Mouse (Mus musculus) erythroblast, embryonic 14.5 days (primary cell): ENCODE data around the gene Prss47. TPM values are rescaled to one million over a fixed set of nuclear protein-coding genes. Genes with fewer than 3 reads are reported as not detected.

ENCODE experiments used
- H3K27me3 ChIP-seq: 2 replicates; pipeline ENCODE4 v1.6.1; 2012; ENCODE audit warnings: inconsistent platforms; ENCODE audit not compliant: control insufficient read depth
- H3K36me3 ChIP-seq: 2 replicates; pipeline ENCODE4 v1.6.1; 2012; ENCODE audit warnings: mild to moderate bottlenecking, inconsistent platforms; ENCODE audit not compliant: control insufficient read depth
- H3K4me1 ChIP-seq: 2 replicates; pipeline ENCODE4 v1.6.1; 2012; ENCODE audit warnings: inconsistent platforms; ENCODE audit not compliant: control insufficient read depth
- H3K4me3 ChIP-seq: replicated peaks from 2 replicates; pipeline ENCODE3; 2012; ENCODE audit warnings: moderate library complexity, mild to moderate bottlenecking, inconsistent platforms
- H3K9me3 ChIP-seq: 2 replicates; pipeline ENCODE4 v1.6.1; 2012; ENCODE audit warnings: low read length, inconsistent platforms, mixed read lengths; ENCODE audit not compliant: control insufficient read depth
- GATA1 ChIP-seq: IDR thresholded peaks from 2 replicates; pipeline ENCODE4 v1.6.1; 2012; ENCODE audit warnings: low read length, inconsistent platforms, mixed read lengths
- TAL1 ChIP-seq: IDR thresholded peaks from 3 replicates; pipeline ENCODE4 v1.6.1; 2012; ENCODE audit warnings: low read length, inconsistent platforms, mixed read lengths
- polyA plus RNA-seq: library from polyadenylated mRNA; stranded (reverse); fragments of >175 nt; gene quantifications from 2 replicates; pipeline ENCODE4 v1.2.3, GENCODE M21; 2012

The Prss47 gene
- polyA plus RNA-seq = not detected in 2 replicates

DNA sequence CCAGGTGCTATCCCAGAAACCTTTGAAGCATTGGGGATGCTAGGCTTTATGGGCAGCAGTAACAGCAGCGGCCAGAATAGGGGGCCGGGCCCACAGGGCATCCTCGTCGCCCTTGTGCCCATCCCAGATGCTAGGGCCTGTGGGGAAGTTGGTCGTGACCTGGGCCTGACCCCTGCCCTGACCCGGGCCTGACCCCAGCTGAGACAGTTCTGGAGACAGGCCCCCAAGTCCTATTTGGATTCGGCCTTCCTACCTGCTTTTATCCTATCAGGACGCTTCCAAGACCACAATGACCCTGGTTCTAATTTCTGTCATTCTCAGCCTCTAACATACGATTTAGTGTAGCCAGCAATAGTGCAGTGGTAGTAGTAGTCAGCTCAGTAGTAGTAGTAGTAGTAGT, at the start of gene Prss47:
TSS of gene Prss47 (minus strand) at position 101 of the 400 bp plus-strand sequence.
- Histone ChIP-seq H3K4me1 (no peaks in the 10 kb centered on the region), H3K9me3 (no peaks in the 10 kb centered on the region), H3K36me3 (no peaks in the 10 kb centered on the region), H3K4me3 (no peak within 1 kb of the TSS), H3K27me3 (no peaks in the 10 kb centered on the region)
- TF ChIP-seq GATA1 (no peak), TAL1 (no peak)

DNA sequence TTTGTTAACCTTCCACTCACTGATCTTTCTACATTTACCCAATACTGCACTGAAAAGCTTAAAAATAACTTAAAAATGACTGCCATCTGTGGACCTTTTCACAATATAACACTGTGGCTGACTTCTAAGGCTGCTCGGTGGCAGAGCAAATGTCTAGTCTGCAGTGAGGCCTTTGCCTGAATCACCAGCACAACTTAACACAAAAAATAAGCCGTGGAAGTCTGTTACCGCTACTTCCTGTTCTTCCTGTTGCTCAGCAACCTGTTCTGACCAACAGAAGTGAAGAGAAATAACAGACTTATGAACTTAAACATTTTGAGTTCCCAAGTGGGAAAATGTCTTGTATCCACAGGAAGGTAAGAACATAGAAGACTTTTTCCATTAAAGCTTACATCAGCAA, 48.7 kb upstream of the Prss47 start:
- no peaks in the 10 kb centered on the region for H3K9me3 ChIP-seq

DNA sequence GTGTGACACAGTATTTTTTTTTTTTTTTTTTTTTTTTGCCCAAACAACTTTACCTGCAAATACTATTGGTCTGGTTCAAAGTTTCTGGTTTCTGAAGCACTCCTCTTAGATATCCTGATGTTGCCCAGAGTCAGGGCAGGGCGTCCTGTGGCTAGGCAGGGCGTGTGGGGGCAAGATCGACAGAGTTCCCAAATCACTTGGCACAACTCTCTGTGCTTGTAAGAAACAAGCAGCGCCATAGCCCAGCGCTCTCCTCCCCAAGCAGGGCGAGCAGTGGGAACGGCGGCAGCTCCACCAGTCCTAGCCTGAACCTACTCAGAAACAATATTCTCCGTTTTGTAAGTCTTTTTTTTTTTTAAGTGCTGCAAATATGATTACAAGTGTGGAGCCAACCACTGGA, 48.1 kb upstream of the Prss47 start:
- TF ChIP-seq TAL1 = no peak
- no peak for TF ChIP-seq GATA1
- Histone ChIP-seq H3K4me3 (no peak overlapping the region), H3K9me3 (no peaks in the 10 kb centered on the region), H3K36me3 (peaks cover 24% of the 10 kb centered on the region), H3K27me3 (no peaks in the 10 kb centered on the region), H3K4me1 (peaks cover 13% of the 10 kb centered on the region)

More for the DNA sequence above, 48.7 kb upstream of the Prss47 start:
- TF ChIP-seq GATA1 = no peak
- TF ChIP-seq TAL1 = no peak
- H3K4me3 ChIP-seq = no peak overlapping the region
- H3K27me3 ChIP-seq = no peaks in the 10 kb centered on the region
- peaks cover 20% of the 10 kb centered on the region for H3K36me3 ChIP-seq
- peaks cover 13% of the 10 kb centered on the region for H3K4me1 ChIP-seq

DNA sequence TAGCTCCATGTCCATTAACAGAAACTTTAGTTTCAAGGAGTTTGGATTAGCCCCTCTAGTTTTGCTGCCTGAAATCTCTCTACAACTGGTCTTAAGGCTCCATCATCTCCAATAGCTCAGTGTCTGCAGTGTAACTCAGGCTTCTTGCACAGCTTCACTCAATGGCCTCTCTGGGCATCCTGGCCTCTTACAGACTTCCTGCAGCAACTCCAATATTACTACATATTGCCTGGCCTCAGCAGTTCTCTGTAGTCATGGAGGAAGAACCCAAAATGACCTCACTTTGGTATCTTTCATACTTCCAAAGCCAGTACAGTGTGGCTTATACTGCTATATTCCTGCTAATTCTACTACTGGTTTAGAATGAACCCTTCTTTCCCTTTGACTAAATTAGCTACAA, 44.5 kb upstream of the Prss47 start:
- H3K36me3 ChIP-seq = peaks cover 29% of the 10 kb centered on the region
- H3K27me3 ChIP-seq = no peaks in the 10 kb centered on the region
- H3K4me1 ChIP-seq = peaks cover 9% of the 10 kb centered on the region
- no peaks in the 10 kb centered on the region for H3K9me3 ChIP-seq
- H3K4me3 ChIP-seq = no peak overlapping the region
- no peak for TF ChIP-seq GATA1
- no peak for TF ChIP-seq TAL1

DNA sequence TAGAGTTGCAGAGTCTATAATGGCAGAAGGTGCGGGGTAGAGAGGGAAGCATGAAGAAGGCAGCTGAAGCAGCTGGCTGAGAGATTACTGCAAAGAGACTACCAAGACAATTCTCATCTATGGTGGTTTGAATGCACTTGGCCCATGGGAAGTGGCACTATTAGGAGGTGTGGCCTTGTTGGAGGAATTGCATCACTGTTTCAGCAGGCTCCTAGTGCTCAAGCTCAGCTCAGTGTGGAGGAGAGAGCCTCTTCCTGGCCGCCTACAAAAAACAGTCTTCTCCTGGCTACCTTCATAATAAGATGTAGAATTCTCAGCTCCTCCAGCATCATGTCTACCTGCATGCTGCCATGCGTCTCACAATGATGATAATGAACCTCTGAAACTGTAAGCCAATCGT, 43.4 kb upstream of the Prss47 start:
- Histone ChIP-seq H3K36me3 (peaks cover 29% of the 10 kb centered on the region), H3K27me3 (no peaks in the 10 kb centered on the region), H3K4me1 (peaks cover 8% of the 10 kb centered on the region), H3K9me3 (no peaks in the 10 kb centered on the region), H3K4me3 (no peak overlapping the region)
- no peak for TF ChIP-seq GATA1
- TF ChIP-seq TAL1 = no peak

DNA sequence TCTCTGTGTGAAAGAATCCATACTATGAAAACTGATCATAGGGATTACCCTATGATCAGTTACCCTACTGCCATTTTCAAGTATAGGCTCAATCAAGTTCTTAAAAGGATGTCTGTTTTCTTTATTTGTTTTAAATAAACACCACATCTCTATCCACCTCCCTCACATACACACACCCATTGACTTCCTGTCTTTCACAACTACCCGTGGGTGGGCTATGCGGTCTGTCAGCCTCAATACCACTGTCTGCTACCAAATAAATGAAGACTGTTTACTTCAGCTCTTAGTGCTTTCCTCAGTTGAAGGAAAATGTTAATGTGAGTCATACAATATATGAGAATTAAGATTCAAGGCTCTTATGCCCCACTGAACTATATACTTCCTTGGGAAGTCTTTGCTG, 17.4 kb upstream of the Prss47 start:
- no peaks in the 10 kb centered on the region for H3K9me3 ChIP-seq
- H3K36me3 ChIP-seq = peaks cover 76% of the 10 kb centered on the region
- no peaks in the 10 kb centered on the region for H3K27me3 ChIP-seq
- H3K4me1 ChIP-seq = no peaks in the 10 kb centered on the region
- no peak for TF ChIP-seq TAL1
- TF ChIP-seq GATA1 = no peak
- H3K4me3 ChIP-seq = no peak overlapping the region

DNA sequence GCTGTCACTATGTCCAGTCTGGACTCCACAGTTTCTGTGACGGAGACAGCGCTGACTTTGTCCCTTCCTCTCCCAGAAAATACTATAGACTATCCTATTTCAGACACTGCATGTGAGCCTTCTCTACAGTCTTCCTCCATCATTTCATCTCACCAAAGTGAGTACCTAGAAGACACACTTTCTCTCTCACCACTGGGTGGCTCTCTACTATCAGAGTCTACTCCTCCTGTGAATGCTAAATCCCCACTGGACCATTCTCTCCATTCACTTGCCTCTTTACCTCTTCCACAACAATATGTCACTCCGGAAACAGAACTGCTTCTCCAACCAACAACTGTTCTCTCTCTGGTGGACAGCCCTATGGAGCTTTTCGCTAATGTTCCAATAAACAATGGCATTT, 17.5 kb downstream of the Prss47 start:
- TF ChIP-seq GATA1 (no peak), TAL1 (no peak)
- no peaks in the 10 kb centered on the region for H3K27me3 ChIP-seq
- no peaks in the 10 kb centered on the region for H3K9me3 ChIP-seq
- H3K36me3 ChIP-seq = no peaks in the 10 kb centered on the region
- no peaks in the 10 kb centered on the region for H3K4me1 ChIP-seq
- H3K4me3 ChIP-seq = no peak overlapping the region

DNA sequence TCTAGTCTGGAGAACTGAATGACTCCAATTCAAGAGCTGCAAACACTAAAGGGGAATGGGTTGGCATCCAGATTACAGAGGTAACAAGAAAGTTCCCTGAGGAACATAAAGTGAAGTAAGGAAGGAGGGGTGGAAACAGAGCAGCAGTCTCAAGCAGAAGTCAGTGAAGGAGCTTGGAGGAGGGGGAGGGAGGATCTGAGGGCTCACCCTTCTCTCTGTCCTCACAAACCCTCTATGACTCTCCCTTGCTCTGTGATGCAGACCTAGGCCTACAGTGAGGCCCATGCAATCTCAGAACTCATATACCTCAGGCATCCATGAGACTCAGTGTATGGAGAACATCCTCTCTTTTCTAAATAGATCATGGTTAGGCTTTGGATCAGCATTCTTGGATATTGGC, 19.8 kb downstream of the Prss47 start, which contains the start of gene Spata31d1c:
TSS of gene Spata31d1c (plus strand) at position 301 of the 400 bp plus-strand sequence.
- no peaks in the 10 kb centered on the region for H3K4me1 ChIP-seq
- H3K9me3 ChIP-seq = no peaks in the 10 kb centered on the region
- no peak within 1 kb of the TSS for H3K4me3 ChIP-seq
- no peaks in the 10 kb centered on the region for H3K36me3 ChIP-seq
- TF ChIP-seq GATA1 = no peak
- no peak for TF ChIP-seq TAL1
- H3K27me3 ChIP-seq = no peaks in the 10 kb centered on the region

DNA sequence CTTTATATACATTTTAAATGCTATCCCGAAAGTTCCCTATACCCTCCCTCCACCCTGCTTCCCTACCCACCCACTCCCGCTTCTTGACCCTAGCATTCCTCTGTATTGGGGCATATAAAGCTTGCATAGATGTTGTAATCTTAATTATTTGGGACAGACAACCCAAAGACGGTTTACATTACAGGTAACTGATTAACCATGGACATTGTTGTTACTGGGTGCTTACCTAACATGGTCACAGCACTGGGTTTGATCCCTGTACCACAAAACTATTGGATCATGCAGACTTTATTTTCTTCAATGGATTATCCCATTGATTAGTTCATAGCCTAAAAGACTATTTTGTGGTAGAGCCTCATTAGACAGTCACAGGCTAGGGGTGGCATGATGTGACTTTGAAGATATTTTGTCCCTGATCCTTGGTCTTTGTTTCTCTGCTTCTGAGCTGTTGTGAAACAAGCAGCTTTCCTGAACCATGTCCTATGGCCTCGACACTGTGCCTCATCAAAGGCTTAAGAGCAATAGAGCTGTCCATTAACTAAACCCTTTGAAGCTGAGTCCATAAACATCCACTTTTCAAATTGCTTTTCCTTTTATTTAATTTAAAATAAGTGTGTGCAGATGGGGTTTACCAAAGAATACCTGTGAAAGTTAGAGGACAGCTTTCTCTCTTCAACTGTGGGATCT, 41.4 kb downstream of the Prss47 start:
- no peaks in the 10 kb centered on the region for H3K4me1 ChIP-seq
- H3K27me3 ChIP-seq = no peaks in the 10 kb centered on the region
- TF ChIP-seq TAL1 (no peak), GATA1 (no peak)
- no peak overlapping the region for H3K4me3 ChIP-seq
- H3K9me3 ChIP-seq = no peaks in the 10 kb centered on the region
- H3K36me3 ChIP-seq = no peaks in the 10 kb centered on the region

DNA sequence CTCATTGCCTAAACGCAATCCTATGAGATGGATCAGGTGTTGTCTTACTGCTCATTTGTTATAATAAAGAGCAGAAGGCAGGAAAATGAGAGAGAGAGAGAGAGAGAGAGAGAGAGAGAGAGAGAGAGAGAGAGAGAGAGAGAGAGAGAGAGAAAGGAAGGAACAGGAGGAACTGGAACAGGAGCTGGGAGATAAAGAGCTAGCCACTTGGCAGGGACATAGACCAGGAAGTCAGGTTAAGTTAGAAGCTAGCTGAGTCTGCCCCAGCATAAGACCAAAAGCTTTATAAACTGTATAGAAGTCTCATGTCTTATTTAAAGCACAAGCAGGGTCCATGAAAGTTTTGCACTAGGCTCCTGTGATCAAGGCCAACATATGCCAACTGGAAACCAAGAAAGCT, 44.6 kb downstream of the Prss47 start:
- H3K27me3 ChIP-seq = no peaks in the 10 kb centered on the region
- no peaks in the 10 kb centered on the region for H3K36me3 ChIP-seq
- H3K9me3 ChIP-seq = no peaks in the 10 kb centered on the region
- TF ChIP-seq GATA1 (no peak), TAL1 (no peak)
- no peaks in the 10 kb centered on the region for H3K4me1 ChIP-seq
- no peak overlapping the region for H3K4me3 ChIP-seq
